Mouse (Mus musculus): ENCODE measurements around the gene Rpl10a. TPM values are rescaled to one million over a fixed set of nuclear protein-coding genes. Genes with fewer than 3 reads are reported as not detected.
"Not testable (repeated sequence)": the region's sequence is repeated elsewhere in the genome, so short reads cannot be mapped to it uniquely, and the experiment has no call there.

Rpl10a gene
- total RNA-seq, 2 experiments from 2014 or later = 327 to 414 TPM

- DNase-seq = peak; percentile 70 to 74
- intact Hi-C loops (cut with DNase I) = no loop called here
Observed at GRCm38 (mm10) chr17:28350466-28351352, 22.4 kb downstream of the Rpl10a start, which contains the start of gene Tead3. Gene Tead3 (minus strand): TSS chr17:28350817.

- DNase-seq = no peak
- intact Hi-C loops (cut with DNase I) = no loop called here
Observed at GRCm38 (mm10) chr17:28351353-28351890, 23.2 kb downstream of the Rpl10a start.

GRCm38 (mm10) chr17:28352018-28352417 lies 23.7 kb downstream of the Rpl10a start:
- intact Hi-C loops (cut with DNase I) = no loop called here
- DNase-seq = no peak

- DNase-seq = no peak
- intact Hi-C loops (cut with DNase I) = no loop called here
Observed at GRCm38 (mm10) chr17:28355871-28356270, 27.6 kb downstream of the Rpl10a start.

- intact Hi-C loops (cut with DNase I); DNase-seq: not testable (repeated sequence)
Observed at GRCm38 (mm10) chr17:28358576-28359261, 30.4 kb downstream of the Rpl10a start.

- intact Hi-C loops (cut with DNase I) = no loop called here
- no peak for DNase-seq
Observed at GRCm38 (mm10) chr17:28360531-28361277, 32.4 kb downstream of the Rpl10a start.

GRCm38 (mm10) chr17:28361921-28362652 lies 33.8 kb downstream of the Rpl10a start:
- intact Hi-C loops (cut with DNase I) = no loop called here
- no peak for DNase-seq

- DNase-seq = no peak
- intact Hi-C loops (cut with DNase I) = no loop called here
Observed at GRCm38 (mm10) chr17:28362653-28363292, 34.5 kb downstream of the Rpl10a start.

GRCm38 (mm10) chr17:28363507-28363906 lies 35.2 kb downstream of the Rpl10a start:
- DNase-seq = no peak

GRCm38 (mm10) chr17:28365122-28365521 lies 36.9 kb downstream of the Rpl10a start, which contains the start of gene Tulp1:
Gene Tulp1 (minus strand): TSS chr17:28365222.
- no peak for DNase-seq
- intact Hi-C loops (cut with DNase I) = loop anchor here (5.0 kb wide), 2 partner anchors 138 to 158 kb away; partner anchors contain the start of gene Def6

More at GRCm38 (mm10) chr17:28363507-28363906, 35.2 kb downstream of the Rpl10a start:
- intact Hi-C loops (cut with DNase I) = no loop called here

- intact Hi-C loops (cut with DNase I) = loop anchor here (5.0 kb wide), 2 partner anchors 141 to 161 kb away; partner anchors contain the start of gene Def6
- peak; percentile 80 for DNase-seq
Observed at GRCm38 (mm10) chr17:28368449-28368848, 40.2 kb downstream of the Rpl10a start.

GRCm38 (mm10) chr17:28369056-28369455 lies 40.8 kb downstream of the Rpl10a start:
- intact Hi-C loops (cut with DNase I) = loop anchor here (5.0 kb wide), 2 partner anchors 142 to 162 kb away; partner anchors contain the start of gene Def6
- DNase-seq = no peak

GRCm38 (mm10) chr17:28371286-28371685 lies 43.0 kb downstream of the Rpl10a start:
- DNase-seq = no peak
- intact Hi-C loops (cut with DNase I) = no loop called here

GRCm38 (mm10) chr17:28371941-28372340 lies 43.7 kb downstream of the Rpl10a start:
- intact Hi-C loops (cut with DNase I) = no loop called here
- DNase-seq = no peak

- intact Hi-C loops (cut with DNase I) = no loop called here
- DNase-seq = peak in 1 of 2 experiments; percentile 44
Observed at GRCm38 (mm10) chr17:28373821-28374220, 45.5 kb downstream of the Rpl10a start.

- intact Hi-C loops (cut with DNase I) = no loop called here
- no peak for DNase-seq
Observed at GRCm38 (mm10) chr17:28374494-28374893, 46.2 kb downstream of the Rpl10a start.

GRCm38 (mm10) chr17:28375592-28376061 lies 47.4 kb downstream of the Rpl10a start:
- DNase-seq = no peak
- intact Hi-C loops (cut with DNase I) = no loop called here

- DNase-seq = no peak
- intact Hi-C loops (cut with DNase I) = no loop called here
Observed at GRCm38 (mm10) chr17:28380255-28380654, 52.0 kb downstream of the Rpl10a start.
